Mouse (Mus musculus) liver, embryonic 14.5 days (tissue): ENCODE measurements at regions not wholly inside any gene's neighbourhood (a gene's known extent, or its start where the extent isn't known, plus 50 kb on each side); places are given as distances from the start of the nearest gene placed in this dataset.

Source experiments
- ATAC-seq: fragments of 200-750 bp; cut with Nextera tagmentation; 2 replicates; pipeline ENCODE4 v1.8.0; 2017; ENCODE audit warnings: moderate number of reproducible peaks, mild to moderate bottlenecking, moderate library complexity; ENCODE audit not compliant: insufficient read depth
- DNase-seq, 3 experiments: peaks; one replicate each; pipeline ENCODE4 v3.0.0-alpha.2; 2012 to 2013; ENCODE audit warnings: low read depth in 3 of 3, low spot score in 3 of 3
- H3K27ac ChIP-seq: fragments of 300-500 bp; sonication (generic); 2 replicates; pipeline ENCODE4 v1.5.1; 2014; ENCODE audit warnings: moderate library complexity, mild to moderate bottlenecking, control low read depth, inconsistent platforms
- H3K27me3 ChIP-seq: fragments of 300-500 bp; sonication (generic); 2 replicates; pipeline ENCODE4 v1.6.1; 2014; ENCODE audit warnings: mild to moderate bottlenecking, low read length, moderate library complexity; ENCODE audit not compliant: control insufficient read depth, insufficient read depth
- H3K36me3 ChIP-seq: fragments of 300-500 bp; sonication (generic); replicated peaks from 2 replicates; pipeline ENCODE4 v1.6.1; 2014; ENCODE audit warnings: low read depth; ENCODE audit not compliant: control insufficient read depth, insufficient read depth
- H3K4me1 ChIP-seq, 2 experiments: fragments of 200-500 bp in 1 of 2; fragments of 300-500 bp in 1 of 2; sonication (generic) in 1 of 2; replicated peaks; 2 replicates each; pipeline ENCODE4 v1.6.1; 2012 to 2014; ENCODE audit warnings: antibody characterized with exemption in 1 of 2, inconsistent platforms in 1 of 2, low read length in 1 of 2; ENCODE audit not compliant: control insufficient read depth in 2 of 2, insufficient read depth in 2 of 2
- H3K4me2 ChIP-seq: fragments of 300-500 bp; sonication (generic); 2 replicates; pipeline ENCODE4 v1.6.1; 2014; ENCODE audit warnings: low read depth, mild to moderate bottlenecking, control low read depth, moderate library complexity
- H3K4me3 ChIP-seq, 2 experiments: fragments of 200-500 bp in 1 of 2; fragments of 300-500 bp in 1 of 2; sonication (generic) in 1 of 2; 2 replicates each; pipeline ENCODE4 v1.5.1; 2012 to 2014; ENCODE audit warnings: low read depth in 2 of 2, low read length in 2 of 2, mild to moderate bottlenecking in 2 of 2, control low read depth in 1 of 2, inconsistent platforms in 1 of 2, moderate library complexity in 1 of 2; ENCODE audit not compliant: insufficient read depth in 1 of 2
- H3K9ac ChIP-seq: fragments of 300-500 bp; sonication (generic); replicated peaks from 2 replicates; pipeline ENCODE4 v1.6.1; 2014; ENCODE audit warnings: mild to moderate bottlenecking, control low read depth, moderate library complexity
- H3K9me3 ChIP-seq: fragments of 300-500 bp; sonication (generic); 2 replicates; pipeline ENCODE4 v1.6.1; 2016; ENCODE audit warnings: low read length, mixed read lengths; ENCODE audit not compliant: control insufficient read depth
- CTCF ChIP-seq: IDR thresholded peaks from 2 replicates; pipeline ENCODE4 v1.5.1; 2016; ENCODE audit warnings: antibody characterized with exemption, low read depth, control low read depth
- EP300 ChIP-seq: IDR thresholded peaks from 2 replicates; pipeline ENCODE4 v1.6.1; 2016; ENCODE audit warnings: antibody characterized with exemption, low read depth
- WGBS: fragments of 180-500 bp; shearing (Covaris S2); extraction: QIAGEN DNeasy Blood & Tissue Kit; methylation state at CpG from one replicate; pipeline ENCODE4 v1.1.7; 2014; ENCODE audit not compliant: insufficient replicate concordance; 5-methylcytosine and 5-hydroxymethylcytosine counted together

- DNase-seq (no peak), ATAC-seq (no peak)
- Histone ChIP-seq H3K4me1 (no peaks in the 10 kb centered on the region), H3K4me2 (no peak overlapping the region), H3K9me3 (no peaks in the 10 kb centered on the region), H3K27ac (no peak overlapping the region), H3K9ac (no peak overlapping the region), H3K36me3 (no peaks in the 10 kb centered on the region), H3K27me3 (no peaks in the 10 kb centered on the region), H3K4me3 (no peak overlapping the region)
- 68% methylated on average over 2 of the region's 2 CpGs for WGBS
- TF ChIP-seq CTCF (no peak), EP300 (no peak)
These were observed 73.0 kb upstream of the Nrn1 start for GRCm38 (mm10) chr13:36807961-36808360.

DNA sequence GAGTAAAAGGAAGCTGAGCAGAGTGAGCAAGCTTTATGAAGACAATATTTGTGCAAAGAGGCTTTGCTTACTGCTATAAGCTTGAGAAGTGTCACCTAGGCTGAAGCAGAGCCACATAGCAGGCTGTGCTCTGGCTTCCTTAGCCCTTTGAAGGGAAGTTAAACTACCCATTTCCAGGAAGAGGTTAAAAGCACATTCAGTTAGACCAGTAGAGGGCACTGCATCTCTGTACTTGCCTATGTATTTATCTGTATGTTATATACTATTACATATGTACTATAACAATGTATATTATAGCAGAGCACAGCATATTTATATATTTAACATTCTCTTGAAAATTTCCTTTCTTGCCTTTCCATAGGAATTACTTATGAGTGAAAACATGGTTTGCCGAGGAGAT is 54.4 kb upstream of the Nrn1 start:
- 74% methylated on average over 1 of the region's 1 CpGs for WGBS
- H3K4me2 ChIP-seq: no peak overlapping the region
- no peak for ATAC-seq
- H3K4me3 ChIP-seq: no peak overlapping the region
- H3K9ac ChIP-seq: no peak overlapping the region
- H3K4me1 ChIP-seq: no peaks in the 10 kb centered on the region
- TF ChIP-seq EP300: no peak
- TF ChIP-seq CTCF: peak; percentile 27; the same call in 1 of the 2 replicates
- H3K27me3 ChIP-seq: no peaks in the 10 kb centered on the region
- H3K27ac ChIP-seq: no peak overlapping the region
- H3K9me3 ChIP-seq: no peaks in the 10 kb centered on the region
- H3K36me3 ChIP-seq: no peaks in the 10 kb centered on the region
- DNase-seq: no peak
